Mouse (Mus musculus) gastrocnemius, adult 8-10 months (tissue): ENCODE measurements around the gene Dmpk. TPM values are rescaled to one million over a fixed set of nuclear protein-coding genes. Genes with fewer than 3 reads are reported as not detected.
A peak's percentile ranks its signal among the peaks of the same experiment; 100 is the strongest.

Source experiments
- DNase-seq, 2 experiments: peaks; one replicate each; pipeline ENCODE4 v3.0.0; 2022; ENCODE audit warnings: low spot score in 2 of 2
- total RNA-seq, 4 experiments: library from RNA; stranded (reverse); gene quantifications; 2 replicates each; pipeline ENCODE4 v1.2.4; 2022

The Dmpk gene
- total RNA-seq, 4 experiments from 2014 or later, result 235 to 255 (median 240) TPM

DNA sequence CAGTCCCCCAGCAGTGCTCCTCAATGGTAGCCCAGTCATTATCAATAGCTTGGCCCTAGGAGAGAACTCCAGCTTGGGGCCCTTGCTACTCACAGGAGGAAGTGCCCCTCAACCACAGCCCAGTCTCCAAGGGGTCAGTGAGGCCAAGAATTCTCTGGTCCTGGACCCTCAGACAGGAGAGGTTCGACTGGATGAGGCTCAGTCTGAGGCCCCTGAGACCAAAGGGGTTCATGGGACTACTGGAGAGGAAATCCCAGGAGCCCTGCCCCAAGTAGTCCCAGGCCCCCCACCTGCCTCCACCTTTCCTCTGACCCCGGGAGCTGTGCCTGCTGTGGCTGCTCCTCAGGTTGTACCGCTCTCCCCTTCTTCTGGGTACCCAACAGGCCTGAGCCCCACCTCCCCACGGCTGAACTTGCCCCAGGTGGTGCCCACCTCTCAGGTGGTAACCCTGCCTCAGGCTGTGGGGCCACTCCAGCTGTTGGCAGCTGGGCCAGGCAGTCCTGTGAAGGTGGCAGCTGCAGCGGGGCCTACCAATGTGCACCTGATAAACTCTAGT, 12.8 kb downstream of the Dmpk start:
- DNase-seq, result no peak

DNA sequence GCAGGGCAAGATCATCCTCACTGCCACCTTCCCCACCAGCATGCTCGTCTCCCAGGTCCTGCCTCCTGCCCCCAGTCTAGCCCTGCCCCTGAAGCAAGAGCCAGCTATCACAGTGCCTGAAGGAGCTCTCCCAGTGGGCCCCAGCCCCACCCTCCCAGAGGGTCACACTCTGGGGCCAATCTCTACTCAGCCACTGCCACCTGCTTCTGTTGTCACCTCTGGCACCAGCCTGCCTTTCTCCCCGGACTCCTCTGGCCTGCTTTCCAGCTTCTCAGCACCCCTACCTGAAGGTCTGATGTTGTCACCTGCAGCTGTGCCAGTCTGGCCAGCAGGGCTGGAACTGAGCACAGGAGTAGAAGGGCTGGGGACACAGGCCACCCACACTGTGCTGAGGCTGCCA, 13.6 kb downstream of the Dmpk start:
- no peak for DNase-seq

- no peak for DNase-seq
Observed at GRCm38 (mm10) chr7:19097863-19098262, 14.2 kb downstream of the Dmpk start.

DNA sequence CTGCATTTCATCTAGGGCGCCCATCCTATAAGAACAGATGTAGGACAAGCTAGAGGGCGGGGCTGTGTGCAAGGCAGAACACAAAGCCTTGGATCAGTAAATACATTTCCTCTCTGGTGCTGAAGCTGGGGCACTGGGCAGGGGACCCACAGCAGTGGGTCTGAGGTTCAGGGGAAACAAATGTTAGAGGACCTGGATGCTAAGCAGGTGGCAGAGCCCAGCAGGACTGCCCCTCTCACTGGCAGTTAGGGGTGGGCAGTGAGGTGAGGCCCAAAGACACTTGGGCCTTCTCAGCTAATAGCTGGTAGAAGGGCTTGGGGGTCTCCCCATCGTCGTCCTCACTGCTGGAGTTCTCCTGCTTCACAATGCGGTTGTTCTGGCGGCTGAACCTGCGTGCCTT, 15.2 kb downstream of the Dmpk start:
- no peak for DNase-seq

- no peak for DNase-seq
Observed at GRCm38 (mm10) chr7:19100290-19100689, 16.6 kb downstream of the Dmpk start.

- no peak for DNase-seq
Observed at GRCm38 (mm10) chr7:19103741-19104140, 20.1 kb downstream of the Dmpk start.

- DNase-seq, result no peak
Observed at GRCm38 (mm10) chr7:19104486-19104885, 20.8 kb downstream of the Dmpk start.

DNA sequence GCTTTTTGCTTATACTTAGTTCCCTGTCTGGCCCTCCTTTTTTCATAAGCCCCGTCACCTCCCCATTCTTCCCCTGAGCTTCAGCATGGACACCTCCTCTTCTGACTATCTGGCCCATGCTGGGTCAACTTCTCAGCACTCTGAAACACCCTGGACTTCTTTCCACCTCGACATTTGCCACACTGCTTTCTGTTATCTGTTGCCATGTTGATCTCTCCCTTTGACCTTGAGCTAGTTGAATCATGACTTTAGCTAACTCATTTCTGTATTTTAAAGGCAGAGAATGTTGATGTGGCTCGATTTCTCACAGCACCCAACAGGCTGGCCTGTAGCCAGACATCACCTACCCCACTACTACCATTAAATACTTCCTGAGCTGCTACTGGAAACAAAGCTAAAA, 23.8 kb downstream of the Dmpk start:
- no peak for DNase-seq

DNA sequence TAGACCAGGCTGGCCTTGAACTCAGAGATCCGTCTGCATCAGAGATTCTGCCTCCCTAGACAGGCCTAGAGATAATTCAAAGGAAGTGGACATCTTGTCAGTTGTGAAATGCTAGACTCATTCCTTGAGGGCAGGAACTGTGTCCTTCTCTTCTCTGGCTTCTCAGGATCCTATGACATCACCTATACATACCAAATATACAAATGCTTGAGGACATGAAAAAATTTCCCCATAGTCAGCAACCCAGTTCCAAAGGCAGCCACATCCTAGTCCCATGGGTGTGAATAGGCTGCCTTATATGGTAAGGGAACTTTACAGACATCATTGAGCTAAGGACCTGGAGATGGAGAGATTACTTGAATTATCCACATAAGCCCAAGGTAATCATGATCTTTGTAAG, 25.9 kb downstream of the Dmpk start:
- DNase-seq, result no peak

DNA sequence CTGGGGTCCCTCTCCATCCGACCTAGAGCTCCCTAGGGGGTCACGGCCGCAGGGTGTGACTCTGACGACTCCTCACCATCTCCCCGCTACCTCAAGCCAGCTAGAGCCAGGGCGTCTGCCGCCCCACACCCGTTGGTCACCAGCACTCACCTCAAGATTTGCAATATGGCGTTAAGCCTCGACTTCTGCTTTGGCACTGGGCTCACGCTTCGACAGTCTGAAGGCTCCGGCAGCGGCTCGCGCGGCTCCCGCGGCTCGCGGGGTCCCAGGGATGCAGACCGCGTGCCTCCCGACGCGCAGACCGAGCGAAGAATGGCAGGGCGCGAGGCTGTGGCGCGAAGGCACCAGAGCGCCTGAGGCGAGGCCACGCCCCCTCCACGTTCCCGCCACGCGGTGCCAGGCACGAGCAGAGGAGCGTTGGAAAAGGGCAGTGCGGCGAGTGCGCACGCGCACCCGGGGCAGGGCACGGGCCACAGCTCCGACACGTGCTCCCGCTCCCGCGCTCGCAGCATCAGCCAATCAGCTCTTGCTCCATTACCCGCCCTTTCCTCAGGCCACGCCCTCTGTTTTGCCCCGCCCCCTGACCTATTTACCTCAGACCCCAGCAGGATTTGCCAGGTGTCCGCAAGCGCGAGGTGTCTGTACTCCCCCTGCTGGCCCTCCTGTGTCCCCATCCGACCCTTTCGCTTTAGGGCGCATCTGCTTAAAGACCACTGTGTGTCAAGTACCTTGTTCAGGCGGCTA, 34.6 kb downstream of the Dmpk start, which contains the start of gene Gm4969:
Gene Gm4969, minus strand, starts transcription at position 341 of the 744 bp plus-strand sequence.
- DNase-seq, result peak in 1 of 2 experiments; percentile 40

DNA sequence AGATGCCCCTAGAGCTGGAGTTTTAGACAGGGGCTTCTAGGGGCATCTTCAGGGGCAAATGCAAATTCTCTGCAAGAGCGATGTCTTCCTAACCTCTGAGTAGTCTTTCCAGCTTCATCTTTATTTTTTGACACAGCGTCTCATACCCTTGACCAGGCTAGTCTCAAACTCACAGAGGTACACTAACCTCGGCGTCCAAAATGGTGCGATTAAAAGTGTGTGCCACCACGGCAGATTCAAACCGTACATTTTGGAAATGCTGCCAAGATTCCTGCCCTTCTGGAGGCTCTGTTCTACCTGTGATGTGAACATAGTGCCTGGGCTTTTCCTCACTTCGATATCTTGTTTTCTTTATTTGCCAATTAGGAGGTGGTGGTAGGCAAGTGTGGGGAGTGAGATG, 35.4 kb downstream of the Dmpk start:
- no peak for DNase-seq

DNA sequence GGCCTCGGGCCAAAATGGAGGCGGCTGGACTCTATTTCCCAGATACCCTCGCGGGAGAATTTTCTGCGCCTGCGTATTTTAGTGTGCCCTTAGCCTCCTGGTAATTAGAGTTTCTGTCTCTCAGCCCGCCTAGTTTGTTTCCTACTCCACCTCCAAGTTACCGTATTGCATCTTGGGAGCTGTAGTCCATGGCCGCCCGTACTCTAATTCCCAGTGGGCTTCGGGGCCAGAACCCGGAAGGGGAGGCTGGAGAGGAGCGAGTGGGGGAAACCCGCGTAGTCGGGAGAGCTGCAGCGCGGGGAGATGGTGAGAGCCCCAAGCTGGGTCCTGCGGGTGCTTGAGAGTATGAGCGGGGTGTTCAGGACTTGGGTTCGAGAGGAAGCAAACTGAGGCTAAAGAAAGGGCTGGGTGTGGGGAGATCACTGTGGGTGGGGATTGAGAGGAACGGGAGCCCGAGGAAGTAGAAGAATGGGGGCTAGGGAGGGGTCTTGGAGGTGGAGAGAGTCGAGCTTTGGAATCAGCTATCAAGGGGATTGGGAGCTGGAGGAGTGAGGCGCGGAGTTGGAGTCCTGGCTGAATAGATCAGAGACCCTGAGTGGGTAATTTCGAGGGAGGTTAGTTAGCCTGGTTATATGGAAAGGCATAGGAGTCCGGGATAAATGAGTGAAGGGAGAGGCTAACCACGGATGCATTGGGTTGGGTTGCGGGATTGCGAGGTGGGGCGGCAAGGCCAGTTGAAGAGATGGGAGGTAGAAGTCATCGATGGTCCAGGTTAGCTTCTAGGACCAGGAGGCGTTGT, 36.2 kb downstream of the Dmpk start, which contains the start of gene Fbxo46:
Gene Fbxo46, plus strand, starts transcription at position 229 of the 799 bp plus-strand sequence.
- DNase-seq, result peak; percentile 84 to 89

- DNase-seq, result no peak
Observed at GRCm38 (mm10) chr7:19121686-19122085, 38.0 kb downstream of the Dmpk start.

DNA sequence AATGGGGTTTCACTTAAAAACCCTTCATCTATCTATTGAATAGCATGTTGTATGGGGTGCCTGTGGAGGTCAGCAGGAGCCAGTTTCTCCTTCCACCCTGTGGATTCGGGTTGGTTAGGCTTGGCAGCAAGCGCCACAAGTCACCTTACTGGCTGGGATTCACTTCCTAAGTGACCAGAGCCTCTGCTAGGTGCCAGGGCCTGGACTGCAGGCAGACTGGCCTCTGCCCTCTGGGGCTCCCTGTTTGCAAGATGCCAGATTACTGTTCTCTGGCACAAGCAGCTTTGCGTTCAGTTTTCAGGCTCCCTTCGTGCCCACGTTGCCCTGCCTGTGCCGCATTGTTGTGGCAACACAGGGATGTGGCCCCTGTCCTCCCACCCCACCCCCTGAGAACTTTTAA, 41.1 kb downstream of the Dmpk start:
- no peak for DNase-seq

- no peak for DNase-seq
Observed at GRCm38 (mm10) chr7:19127744-19128143, 44.1 kb downstream of the Dmpk start.

DNA sequence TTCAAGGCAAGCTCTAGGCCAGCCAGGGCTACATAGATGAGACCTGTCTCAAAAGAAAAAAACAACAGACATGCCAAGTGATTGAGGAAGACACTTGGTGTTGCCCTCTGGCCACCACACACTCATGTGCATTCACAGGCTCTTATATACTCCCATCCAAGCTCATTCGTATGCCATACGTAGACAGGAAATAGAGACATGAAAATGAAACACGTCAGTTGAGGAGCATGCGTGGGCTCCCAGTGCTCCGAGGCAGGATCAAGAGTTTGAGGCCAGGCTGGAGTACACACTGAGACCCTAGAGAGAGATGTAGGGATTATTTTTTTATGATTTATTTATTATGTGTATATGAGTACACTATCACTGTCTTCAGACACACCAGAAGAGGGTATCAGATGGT, 45.7 kb downstream of the Dmpk start:
- DNase-seq, result no peak

- no peak for DNase-seq
Observed at GRCm38 (mm10) chr7:19130657-19131056, 47.0 kb downstream of the Dmpk start.

DNA sequence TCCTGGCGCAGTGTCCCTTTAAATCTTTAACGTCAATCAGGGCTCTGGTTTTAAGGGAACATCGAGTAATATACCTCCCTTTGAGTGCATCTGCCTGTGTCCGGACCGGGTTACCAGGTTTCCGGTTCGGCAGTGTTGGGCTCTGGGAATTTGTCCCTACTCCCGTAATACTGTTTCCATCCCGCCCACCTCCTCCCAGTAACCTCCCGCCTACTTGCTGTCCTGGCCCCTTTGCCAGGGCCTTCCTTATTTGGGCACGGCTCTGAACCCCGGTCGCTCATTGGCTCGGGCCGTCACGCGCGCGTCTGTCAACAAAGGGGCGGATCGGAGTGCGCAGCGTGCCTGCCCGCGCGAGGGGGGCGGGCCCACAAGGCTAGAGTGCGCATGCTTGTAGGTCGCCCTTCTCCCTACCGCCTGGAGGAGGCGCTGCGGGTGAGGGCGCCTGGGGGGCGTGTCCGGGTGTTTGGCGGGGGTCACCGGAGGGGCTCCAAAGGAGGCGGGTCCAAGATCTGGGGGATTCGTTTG, 47.7 kb downstream of the Dmpk start:
- peak; percentile 97 to 99 for DNase-seq

GRCm38 (mm10) chr7:19136168-19136567, 52.5 kb downstream of the Dmpk start:
- no peak for DNase-seq

- DNase-seq, result no peak
Observed at GRCm38 (mm10) chr7:19136673-19137334, 53.2 kb downstream of the Dmpk start.

GRCm38 (mm10) chr7:19137380-19137779, 53.7 kb downstream of the Dmpk start:
- peak in 1 of 2 experiments; percentile 40 for DNase-seq
